Mouse (Mus musculus) CH12F3 (cell line): ENCODE measurements around the gene Jsrp1.

Experiments used
- in situ Hi-C: fragments of 300-500 bp; cut with MboI; formaldehyde crosslinking; loops from 2 replicates; pipeline ENCODE4 v1.14.3; 2020; ENCODE audit warnings: low sequenced_read_pairs

Gene Jsrp1

DNA sequence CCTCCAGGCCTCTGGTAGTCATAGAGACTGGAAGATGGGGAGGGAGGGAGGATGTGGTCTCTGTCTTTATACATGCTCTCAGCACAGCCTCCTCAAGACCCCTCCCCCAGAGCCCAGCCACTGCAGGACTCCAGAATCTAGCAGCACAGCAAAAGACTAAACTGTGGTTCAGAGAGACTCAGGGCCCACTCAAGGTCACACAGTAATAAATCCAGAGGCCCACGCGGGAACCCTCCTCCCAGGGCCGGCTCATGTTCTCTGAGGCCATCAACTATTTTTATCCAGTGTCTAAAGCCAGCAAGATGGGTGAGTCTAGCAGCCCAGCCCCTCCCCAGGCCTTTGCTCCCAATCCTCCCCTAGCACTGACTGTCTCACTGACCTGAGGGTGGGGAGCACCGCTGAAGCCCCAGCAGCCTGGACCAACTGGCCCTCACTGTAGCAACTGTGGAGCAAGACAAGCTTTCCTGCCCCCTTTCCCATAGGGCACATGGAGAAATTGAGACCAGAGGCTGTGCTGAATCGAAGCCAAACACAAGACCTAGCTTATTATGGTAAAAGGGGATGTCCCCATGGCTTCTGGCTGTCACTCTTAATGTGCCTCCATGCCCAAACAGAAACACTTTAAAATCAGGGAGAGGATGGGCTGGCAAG lies 782 bp downstream of the Jsrp1 start:
- in situ Hi-C loops = no loop called here

DNA sequence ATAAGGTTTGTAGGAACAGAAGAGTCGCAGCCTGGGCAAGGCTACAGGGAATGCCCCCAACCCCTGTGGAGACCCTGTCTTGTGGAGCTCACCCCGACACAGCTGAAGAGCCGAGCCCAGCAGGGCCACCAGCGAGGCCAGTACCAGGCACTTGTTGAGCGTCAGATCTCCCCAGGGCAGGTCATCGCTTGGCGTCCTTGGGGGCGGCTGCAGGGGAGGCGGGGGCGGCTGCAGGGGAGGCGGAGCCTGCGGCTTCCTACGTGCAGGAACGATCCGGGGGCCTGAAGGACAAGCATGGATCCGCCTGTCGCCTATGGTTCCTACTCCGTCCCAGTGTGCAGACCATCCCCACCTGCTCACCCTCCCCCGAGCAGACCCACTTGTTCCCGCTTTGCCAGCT lies 3.2 kb downstream of the Jsrp1 start:
- in situ Hi-C loops = no loop called here

DNA sequence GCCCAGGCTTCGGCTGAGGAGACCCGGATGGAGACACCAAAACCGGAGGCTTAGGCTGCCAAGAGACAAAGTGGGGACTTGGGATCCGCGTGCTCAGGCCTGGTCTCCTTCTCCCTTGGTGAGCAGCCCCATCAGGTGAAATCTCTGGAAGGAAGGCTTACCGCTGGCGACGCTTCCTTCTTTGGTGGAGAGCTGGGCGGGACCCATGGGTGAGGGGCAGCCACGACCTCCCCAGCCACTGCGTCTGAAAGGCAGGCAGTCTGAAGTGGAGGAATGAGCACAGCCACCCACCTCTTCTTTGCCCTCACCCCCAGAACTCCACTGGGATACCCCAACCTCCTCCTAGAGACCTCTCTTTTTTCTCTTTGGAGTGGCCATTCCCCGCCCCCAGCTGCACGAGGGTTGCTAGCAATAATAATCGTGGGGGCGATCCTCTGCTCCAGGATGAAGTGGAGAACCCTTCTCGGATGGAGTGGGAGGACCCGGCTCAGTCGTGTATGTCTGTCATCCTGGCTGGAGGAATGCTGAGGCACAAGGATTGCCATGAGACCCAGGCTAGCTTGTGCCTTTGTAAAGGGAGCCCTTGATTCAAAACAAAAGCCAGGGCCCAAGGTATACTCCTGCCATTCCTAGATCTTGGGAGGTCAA lies 4.2 kb downstream of the Jsrp1 start:
- in situ Hi-C loops = no loop called here

DNA sequence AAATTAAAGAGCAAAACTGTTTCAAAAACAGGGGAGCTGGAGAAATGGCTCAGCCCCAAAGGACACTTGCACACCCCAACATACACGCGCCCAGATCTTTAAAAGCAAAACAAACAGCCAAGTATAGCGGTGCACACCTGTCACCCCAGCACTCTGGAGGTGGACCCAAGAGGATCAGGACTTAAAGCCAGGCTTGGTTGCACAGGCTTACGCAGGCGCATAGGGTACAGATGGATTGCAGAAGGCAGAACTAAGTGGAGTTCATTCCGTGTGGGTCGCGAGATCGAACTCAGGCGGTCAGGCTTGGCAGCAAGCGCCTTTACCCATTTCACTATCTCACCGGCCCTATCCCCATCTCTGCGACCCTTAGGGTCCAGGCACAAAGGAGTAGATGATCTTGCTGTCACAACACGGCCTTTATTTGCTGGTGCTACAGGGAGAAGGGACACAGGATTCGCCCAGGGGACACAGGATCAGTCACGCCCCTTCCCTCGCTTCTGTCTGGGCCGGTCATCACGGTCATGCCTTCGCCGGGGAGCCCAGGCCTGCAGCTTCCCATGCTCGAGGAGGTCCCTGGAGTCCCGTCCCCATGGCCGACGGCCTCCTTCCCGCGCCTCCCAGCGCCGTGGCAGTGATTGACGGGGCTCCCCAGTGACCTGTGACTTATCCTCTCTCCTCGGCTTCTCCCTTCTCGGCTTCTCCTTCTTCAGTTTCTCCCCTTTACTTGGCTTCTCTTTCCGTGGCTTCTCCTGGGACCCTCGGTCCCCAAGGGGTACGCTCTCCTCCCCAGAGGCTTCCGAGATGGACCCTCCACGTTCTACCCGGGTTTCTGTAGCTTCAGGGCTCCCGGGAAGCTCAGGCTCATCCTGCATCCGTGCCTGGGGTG lies 5.0 kb downstream of the Jsrp1 start:
- in situ Hi-C loops = no loop called here

DNA sequence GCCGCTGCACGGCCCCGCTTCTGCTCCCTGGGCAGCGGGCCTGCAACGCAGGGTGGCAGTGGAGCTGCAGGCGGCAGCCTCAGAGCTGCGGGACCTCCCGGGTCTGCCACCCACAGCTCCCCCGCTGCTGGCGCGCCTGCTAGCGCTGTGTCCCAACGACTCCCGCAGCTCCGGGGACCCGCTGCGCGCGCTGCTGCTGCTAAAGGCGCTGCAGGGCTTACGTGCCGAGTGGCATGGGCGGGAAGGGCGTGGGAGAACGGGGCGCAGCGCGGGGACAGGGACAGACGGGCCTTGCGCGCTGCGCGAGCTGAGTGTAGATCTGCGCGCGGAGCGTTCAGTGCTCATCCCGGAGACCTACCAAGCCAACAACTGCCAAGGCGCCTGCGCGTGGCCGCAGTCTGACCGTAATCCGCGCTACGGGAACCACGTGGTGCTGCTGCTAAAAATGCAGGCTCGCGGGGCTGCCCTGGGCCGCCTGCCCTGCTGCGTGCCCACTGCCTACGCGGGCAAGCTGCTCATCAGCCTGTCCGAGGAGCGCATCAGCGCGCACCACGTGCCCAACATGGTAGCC lies 6.2 kb downstream of the Jsrp1 start:
- in situ Hi-C loops = no loop called here

DNA sequence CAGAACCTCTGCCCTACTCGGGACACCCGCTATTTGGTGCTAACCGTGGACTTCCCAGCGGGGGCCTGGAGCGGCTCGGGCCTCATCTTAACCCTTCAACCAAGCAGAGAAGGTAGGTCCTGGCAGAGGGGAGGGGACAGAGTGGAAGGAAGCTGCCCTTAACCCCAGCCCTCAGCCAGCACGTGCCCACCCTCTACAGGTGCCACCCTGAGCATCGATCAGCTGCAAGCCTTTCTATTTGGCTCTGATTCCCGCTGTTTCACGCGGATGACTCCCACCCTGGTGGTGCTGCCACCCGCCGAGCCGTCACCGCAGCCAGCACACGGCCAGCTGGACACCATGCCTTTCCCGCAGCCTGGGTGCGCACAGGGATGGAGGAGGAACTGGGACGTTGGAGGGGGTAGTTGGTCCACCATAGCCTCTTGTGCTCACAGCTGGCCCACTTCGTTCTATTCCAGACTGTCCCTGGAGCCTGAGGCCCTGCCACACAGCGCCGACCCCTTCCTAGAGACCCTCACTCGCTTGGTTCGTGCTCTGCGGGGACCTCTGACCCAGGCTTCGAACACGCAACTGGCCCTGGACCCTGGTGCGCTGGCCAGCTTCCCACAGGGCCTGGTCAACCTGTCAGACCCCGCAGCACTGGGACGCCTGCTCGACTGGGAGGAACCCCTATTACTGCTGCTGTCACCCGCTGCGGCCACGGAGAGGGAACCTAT lies 6.8 kb downstream of the Jsrp1 start:
- in situ Hi-C loops = no loop called here

DNA sequence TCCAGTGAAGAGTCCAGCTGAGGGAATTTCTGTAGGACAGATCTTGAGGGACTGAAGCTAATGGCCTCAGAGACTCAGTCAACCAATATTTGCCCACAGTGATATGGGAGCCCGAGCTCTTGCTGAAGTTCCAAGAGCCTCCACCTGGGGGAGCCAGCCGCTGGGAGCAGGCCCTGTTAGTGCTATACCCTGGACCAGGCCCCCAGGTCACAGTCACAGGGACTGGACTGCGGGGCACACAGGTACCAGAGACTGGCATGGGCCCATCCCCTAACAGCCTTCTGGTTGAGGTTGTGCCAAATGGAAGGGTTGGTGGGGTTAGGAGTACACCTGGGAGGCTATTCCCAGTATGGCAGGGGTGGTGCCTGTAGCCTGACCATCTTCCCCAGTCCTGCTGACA lies 7.4 kb downstream of the Jsrp1 start:
- in situ Hi-C loops = no loop called here

DNA sequence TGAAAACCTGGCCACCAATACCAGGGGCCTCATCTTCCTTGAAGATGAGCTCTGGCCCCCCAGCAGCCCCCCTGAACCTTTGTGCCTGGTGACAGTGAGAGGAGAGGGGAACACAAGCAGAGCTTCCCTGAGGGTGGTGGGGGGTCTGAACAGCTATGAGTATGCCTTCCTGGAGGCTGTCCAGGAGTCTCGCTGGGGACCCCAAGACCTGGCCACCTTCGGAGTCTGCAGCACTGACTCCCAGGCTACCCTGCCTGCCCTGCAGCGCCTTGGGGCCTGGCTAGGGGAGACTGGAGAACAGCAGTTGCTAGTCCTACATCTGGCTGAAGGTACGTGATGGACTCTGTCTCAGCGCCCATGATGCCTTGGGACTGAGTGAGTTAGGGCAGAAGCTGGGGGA lies 8.0 kb downstream of the Jsrp1 start:
- in situ Hi-C loops = no loop called here

DNA sequence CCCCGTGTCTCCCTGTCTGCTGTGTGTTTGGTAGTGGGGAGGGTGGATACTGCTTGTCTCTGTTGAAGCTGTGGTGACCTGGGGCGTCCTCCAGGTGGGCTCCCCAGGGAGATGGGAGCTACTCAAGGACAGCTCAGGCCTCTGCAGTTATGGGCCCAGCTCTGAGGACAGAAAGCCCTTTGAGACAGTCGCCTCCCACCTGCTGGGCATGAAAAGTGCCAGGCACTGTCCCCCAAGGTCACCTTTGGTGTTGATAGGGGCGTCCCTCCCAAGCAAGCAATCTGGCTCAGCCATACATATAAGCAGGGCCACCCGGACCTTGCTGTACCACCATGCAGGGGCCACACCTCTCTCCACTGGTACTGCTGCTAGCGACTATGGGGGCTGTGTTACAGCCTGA lies 8.4 kb downstream of the Jsrp1 start, which contains the start of gene Amh:
Gene Amh, plus strand, starts transcription at position 328 of the 400 bp plus-strand sequence.
- in situ Hi-C loops = no loop called here

DNA sequence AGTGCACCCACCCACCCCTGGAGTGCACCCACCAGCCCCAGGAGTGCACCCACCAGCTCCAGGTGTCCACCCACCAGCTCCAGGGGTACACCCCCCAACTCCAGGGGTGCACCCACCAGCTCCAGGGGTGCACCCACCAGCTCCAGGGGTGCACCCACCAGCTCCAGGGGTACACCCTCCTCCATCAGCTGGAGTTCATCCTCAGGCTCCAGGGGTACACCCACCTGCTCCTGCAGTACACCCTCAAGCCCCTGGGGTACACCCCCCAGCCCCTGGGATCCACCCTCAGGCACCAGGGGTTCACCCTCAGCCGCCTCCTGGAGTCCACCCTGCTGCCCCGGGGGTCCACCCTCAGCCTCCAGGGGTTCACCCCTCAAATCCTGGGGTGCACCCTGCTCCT lies 9.0 kb downstream of the Jsrp1 start:
- in situ Hi-C loops = no loop called here

DNA sequence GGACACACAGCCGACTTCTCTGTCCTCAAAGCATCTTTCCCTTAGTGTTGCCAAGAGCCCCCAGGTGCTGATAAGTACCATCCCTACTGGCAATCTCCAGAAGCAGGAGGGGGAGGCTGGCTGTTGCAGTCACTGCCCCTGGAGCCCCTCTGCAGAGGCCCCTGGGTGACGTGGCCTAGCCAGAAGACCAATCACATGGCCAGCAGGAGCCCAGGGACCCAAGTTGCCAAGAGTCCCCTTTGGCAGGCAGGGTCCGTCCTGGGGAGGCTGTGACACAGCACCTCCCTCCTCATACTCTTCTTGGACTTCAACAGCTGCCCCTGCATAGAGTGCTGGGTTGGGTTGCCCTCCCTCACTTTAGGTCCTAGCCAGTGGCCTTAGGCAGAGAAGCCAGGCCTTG lies 10.3 kb downstream of the Jsrp1 start:
- in situ Hi-C loops = no loop called here

DNA sequence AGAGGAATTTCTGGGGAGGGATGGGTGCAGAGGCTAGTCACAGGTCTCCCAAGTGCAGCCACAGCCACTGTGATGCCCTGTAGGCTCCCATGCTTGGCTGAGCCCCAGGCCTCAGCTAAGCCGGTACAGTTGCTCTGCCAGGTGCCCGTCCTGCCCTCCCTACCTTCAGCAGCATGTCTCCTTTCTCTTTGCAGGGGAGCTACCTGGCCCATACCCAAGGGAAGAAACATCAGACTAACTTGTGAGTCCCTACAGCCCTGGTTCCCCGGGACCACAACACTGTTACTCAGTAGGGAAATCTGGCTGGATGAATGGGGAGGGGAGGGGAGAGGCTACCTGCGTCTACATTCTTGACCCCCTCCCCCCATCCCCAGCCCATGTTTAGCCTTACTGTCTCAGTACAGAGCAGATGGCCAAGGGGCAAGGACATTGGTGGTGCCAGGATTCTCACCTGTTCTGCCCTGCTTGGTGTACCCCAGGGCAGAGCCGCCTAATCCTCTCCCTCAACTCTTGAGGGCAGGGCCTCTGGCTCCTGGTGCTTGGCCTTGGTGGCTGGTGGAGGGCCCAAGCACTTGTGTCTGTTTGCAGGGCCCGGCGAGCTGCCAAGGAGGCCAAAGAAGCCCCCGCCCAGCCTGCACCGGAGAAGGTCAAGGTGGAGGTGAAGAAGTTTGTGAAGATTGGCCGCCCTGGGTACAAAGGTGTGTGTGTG lies 10.9 kb downstream of the Jsrp1 start:
- in situ Hi-C loops = no loop called here

DNA sequence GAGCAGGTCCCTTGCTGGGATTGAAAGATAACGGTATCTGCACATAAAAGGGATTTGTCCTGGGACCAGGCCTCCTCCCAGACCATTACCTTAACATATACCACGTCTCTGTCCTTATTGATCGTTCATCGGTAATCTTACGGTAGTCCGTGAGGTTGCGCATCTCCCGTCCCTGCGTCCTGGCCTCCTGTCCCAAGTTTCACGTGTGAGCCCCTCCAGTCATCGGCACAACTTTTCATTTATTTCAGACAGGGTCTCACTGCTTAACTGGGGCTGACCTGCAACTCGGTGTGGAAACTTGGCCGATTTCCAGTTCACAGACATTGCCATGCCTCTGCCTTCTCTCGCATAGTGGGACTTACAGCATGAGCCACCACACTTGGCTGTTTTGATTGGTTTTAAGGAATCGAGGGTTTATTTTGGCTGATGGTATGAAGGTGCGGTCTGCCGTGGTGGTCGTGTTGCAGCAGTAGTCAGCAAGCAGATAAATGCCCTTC lies 14.2 kb downstream of the Jsrp1 start:
- in situ Hi-C loops = no loop called here

DNA sequence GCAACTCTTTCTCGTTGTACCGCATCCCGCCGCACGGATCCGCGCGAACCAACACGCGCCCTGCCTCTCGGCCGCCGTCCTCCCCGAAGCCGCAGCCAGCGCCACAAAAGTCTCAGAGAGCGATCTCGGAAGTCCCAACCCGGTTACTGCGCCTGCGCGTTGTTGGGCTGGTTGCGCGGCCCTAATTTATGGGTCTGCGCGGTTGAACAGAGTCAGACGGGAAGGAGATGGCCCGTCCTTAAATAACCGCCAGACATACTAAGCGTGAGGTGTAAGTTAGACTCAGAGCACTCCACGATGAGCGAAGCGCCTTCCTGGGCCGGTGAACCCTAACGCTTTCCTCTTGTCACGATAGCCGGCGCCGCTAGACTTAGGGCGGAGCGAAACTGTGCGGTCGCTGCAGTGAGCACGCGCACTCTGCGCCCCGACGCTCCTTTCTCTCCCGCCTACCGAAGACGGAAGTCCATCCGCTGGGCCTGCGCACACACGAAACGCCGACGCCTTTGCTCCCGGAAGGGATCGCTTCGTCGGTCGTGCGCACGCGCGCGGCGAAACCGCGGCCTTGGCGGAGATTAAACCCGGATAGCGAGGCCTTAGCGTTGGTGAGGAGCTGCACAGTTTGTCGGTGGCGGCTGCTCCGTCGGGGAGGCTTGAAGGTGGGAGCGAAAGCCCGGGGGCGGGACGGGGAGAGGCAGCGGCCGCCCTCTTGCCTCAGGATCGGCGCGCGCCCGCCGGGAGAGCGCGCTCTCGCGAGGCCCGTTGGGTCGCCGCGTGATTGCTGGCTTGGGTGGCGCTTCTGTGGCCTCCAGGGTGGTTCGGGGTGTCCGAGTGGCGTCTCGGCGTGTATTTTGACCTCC lies 14.9 kb downstream of the Jsrp1 start, which contains the start of the genes Sf3a2 and Plekhj1:
Gene Sf3a2, plus strand, starts transcription at position 49 of the 857 bp plus-strand sequence.
Gene Plekhj1, minus strand, starts transcription at position 477 of the 857 bp plus-strand sequence.
- in situ Hi-C loops = no loop called here

DNA sequence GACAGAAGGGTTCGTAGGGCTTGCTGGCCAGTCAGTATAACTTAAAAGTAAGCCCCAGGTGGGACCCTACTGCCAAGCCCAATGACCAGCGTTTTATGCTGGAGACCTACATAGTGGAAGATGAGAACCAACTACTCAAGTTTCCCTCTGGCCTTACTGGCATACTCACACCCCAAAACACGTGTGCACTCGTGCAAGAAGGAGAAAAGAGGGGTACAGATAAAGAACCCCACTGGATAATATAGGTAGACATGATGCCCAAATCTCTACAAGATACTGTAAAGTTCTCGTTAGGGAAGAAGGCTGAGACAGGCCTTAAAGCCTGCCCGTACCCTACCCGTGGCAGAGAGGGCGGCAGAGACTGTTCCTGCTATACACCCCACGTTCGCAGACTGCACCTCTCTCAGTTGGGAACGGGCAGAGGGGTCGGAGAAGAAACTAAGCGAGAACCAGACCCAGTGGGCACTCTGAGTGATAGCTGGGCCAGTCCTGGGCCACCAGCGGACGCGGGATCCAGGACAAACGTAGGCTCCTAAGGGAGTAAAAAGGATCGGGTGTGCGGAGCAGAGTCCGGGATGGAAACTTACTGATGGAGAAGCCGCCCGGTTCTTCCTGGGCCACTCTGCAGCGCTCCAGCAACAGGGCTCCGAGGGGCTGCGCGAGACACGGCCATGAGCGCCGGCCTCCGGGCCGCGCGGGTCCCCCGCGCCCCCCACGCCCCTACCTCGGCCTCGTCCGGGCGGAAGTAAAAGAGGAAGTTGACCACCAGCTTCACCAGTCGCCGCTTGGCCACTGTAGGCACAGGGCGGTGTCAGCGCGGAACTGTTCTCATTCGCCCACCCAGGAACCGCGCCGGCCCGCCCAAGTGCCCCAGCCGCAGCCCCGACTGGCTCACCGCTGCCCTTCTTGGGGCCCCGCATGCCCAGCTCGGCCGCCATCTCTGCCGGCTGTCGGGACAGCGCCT lies 15.8 kb downstream of the Jsrp1 start:
- in situ Hi-C loops = no loop called here

DNA sequence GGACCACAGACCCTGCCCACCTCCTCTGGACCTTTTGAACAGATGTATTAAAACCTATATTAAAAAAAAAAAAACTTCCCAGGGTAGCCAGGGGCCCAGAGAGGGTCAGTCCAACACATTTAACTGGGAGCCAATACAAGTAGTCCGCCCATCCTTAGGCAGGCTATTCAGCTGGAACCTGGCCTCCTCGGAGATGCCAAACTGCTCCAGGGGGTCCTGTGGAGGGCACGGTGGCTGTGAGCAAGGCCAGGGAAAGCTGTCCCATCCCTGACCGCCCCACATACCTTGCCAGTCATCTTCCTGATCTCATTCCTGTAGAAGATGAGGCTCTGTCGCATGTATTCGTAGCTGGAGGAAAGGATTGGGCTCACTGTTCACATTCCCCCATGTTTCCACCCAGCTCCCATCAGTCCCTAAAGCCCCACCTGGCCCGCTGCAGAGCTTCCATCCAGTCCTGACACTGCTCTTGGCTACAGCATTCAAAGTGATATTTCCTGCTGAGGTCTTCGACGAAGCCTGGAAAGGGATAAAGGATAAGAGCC lies 16.9 kb downstream of the Jsrp1 start:
- in situ Hi-C loops = no loop called here

DNA sequence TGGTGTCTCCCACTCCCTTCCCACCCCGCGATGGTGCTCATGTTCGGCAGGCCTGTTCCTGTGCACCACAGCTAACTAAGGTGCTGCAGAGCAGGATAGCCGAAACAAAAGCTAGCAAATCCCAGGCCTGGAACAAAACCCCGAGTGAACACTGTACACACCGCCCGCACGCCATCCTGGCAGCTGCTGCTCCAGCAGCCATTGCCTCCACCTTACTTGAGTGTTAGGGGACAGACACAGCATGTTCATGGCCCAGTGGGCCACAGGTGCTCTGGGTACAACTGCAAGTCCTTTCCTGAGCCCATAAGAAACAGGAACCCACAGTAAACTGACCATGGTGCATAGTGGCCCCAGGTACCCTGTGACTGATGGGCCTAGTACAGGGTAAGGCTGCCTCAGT lies 18.5 kb downstream of the Jsrp1 start:
- in situ Hi-C loops = no loop called here

DNA sequence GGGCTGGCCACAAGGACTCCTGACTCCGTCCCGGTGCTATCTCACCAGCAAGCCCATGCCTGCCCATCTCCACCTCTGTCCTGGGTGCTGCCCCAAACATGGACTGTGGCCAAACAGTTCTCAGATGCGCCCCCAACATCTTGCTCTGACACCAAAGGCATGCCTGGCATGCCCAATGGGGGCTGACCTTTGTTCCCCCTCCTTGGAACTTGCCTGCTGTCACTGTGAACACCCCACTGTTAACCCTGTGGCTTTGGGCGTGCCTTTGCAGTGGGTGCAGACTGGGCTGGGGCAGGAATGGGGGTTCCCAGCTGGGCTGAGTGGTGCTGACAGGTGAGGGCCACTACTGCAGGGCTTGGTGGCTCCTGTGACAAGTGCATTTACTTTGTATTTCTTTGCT lies 19.5 kb downstream of the Jsrp1 start:
- in situ Hi-C loops = no loop called here
